Mouse (Mus musculus) T-helper 1 cell (primary cell): Measurements from ENCODE around the gene Ank2.

Experiments
- in situ Hi-C: fragments of 300-600 bp; cut with MboI, MseI; formaldehyde crosslinking; loops from one replicate; pipeline ENCODE4 v1.15.1; 2025; ENCODE audit warnings: high pct_unique_total_duplicates

Ank2 gene

DNA sequence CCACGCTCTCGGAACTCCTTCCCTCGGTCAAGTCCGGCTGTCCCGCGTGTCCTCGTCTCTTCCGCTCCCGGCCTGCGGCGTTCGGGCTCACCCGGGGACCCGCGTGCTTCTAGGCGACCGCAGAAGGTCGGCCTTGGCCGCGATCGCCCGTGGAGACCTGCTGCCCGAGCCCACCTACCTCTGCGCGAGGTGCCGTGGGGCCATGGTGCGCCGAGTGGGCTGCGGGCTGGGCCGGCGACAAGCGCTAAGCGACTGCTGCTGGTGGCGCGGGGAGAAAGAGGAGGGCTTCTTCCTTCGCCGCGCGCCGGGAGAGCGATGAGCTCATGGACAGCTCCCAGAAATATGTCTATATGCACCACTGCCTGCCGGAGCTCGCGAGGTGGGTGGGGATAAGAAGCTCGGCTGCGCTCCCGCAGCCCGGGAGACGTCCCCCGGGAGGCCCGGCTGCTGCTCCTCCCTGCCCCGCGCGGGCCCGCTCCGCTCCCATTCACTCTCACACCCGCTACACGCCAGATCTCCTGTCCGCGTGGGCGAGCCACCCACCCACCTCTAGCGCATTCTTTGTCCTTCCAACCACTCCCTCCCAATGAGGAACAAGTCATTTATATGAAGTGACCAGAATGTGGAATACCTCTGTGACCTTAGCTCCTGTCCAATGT lies at the start of gene Ank2:
Gene Ank2, minus strand, starts transcription at position 609 of the 659 bp plus-strand sequence.
- in situ Hi-C loops = no loop called here

DNA sequence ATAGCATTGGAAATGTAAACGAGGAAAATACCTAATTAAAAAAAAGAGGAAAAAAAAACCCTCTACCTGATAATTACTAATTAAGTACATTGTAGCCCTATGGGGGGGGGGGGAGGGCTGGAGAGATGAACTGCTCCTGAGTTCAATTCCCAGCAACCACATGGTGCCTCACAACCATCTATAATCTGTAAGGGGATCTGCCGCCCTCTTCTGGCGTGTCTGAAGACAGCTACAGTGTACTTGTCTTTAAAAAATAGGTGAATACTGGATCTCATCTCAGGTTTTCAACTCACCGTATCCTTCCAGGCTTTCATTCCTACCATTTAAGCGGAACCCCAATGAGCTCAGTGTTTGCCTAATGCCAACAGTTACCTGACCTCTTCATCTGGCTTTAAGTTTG lies 48.7 kb upstream of the Ank2 start:
- in situ Hi-C loops = loop anchor here (10.0 kb wide), 1 partner anchor 577 kb away; no protein-coding TSS in a partner anchor

DNA sequence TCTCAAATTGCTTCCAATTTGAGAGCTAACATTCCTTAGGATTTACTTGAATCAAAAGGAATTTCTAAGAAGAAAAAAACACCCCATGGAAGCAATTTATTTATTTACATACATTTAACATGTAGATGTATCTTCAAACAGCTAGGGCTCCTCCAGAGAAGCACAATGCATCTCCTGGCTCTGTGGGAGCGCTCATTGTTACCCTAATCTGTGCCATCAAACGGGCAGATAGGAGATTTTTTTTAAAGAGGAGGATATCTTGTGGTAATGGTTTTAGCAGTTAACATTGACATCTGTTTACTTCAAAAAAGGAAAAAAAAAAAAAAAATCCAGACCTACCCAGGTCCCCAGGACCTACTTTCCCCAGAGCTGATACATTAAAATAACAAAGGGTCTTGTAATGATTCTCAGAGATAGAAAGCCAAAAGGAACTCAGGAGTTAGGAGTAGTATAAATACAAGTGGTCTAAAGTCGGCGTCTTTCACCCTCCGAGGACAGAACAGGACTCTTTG lies 45.5 kb upstream of the Ank2 start:
- in situ Hi-C loops = loop anchor here (5.0 to 10.0 kb wide), 2 partner anchors 212 to 580 kb away; no protein-coding TSS in a partner anchor

DNA sequence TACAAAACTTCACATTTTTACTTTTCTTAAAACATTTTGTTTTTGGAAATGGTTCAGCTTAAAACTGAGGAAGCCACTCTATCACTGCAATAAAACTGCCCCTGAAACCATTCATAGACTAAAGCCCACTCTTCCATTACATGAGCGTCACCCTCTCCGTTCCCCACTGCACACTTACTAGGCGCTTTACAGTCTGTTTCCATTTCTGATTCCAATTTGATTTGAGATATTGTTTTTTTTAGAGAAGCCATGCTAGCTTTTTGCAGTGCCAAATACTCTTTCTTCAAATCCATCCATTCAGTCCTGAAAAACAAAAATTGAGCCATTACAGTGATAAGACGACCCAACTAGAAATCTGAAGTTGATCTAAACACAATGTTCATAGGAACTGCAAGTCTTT lies 44.8 kb upstream of the Ank2 start:
- in situ Hi-C loops = loop anchor here (5.0 to 10.0 kb wide), 2 partner anchors 212 to 581 kb away; no protein-coding TSS in a partner anchor

DNA sequence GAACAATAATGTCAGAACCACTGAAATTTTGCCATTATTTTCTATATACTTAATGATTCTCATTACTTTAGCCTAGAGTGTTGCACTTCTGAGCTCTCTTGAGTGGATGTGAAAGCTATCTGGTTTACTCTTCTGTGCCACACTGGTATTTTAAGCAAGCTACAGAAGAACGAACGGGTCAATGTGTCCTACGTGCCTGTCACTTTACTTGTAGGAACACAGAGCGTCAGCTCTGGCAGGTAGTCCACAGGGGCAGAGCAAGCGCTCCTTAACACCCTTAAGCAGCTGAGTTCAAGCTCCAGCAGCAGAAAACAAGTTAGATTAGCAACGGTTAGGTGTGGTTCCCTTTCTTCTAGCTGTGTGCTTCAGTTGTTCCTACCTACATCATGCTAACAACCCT lies 40.0 kb upstream of the Ank2 start:
- in situ Hi-C loops = no loop called here

DNA sequence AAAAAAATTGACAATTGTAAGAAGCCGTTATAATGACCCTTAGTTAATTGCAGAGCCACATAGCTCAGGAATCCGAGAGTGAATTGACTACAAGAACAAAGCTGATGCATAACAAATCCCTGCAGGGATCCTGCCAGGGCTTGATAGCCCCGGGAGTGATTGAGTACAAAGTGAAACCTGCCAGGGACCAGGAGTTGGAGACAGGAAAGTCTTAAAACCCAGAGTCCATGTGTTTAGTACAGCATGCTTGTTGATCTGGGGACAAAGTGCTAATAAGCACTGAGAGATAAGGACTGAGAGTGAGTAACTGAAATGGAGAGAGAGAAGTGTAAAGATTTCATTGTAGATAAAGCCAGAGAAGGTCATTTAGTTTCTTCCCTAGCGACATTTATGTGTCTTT lies 31.1 kb upstream of the Ank2 start:
- in situ Hi-C loops = no loop called here

DNA sequence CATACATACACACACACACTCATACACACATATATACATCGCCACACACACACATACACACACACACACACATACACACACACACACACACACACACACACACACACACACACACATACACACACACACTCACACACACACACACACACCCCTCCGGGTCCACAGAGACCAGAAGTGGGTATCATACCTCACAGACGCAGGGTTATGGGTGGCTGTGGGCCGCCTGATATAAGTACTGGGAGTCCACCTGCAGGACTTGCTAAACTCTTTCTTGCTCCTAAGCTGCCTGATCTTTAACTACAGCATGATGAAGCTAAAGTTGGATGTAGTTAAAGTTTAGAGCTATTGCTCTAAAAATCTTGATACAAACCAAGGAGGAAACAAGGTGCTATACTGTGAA lies 30.7 kb upstream of the Ank2 start:
- in situ Hi-C loops = no loop called here

DNA sequence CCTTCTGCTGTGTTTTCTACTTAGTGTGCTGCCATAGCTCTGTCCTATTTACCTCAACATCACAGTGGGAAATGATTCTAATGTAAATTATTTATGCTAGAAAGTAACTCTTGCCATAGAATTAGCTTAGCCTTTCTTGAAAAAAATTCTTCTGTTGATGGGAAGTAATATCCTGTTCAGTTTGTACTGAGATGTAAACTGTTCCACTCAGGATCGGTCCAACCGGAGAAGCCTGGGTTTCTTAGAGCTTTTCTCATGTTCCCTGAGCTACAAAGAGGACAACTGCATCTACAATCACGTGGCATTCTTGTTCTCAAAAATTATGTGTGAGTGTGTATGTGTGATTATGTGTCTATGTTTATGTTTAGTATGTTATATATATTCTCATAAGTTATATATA lies 30.1 kb upstream of the Ank2 start:
- in situ Hi-C loops = no loop called here

DNA sequence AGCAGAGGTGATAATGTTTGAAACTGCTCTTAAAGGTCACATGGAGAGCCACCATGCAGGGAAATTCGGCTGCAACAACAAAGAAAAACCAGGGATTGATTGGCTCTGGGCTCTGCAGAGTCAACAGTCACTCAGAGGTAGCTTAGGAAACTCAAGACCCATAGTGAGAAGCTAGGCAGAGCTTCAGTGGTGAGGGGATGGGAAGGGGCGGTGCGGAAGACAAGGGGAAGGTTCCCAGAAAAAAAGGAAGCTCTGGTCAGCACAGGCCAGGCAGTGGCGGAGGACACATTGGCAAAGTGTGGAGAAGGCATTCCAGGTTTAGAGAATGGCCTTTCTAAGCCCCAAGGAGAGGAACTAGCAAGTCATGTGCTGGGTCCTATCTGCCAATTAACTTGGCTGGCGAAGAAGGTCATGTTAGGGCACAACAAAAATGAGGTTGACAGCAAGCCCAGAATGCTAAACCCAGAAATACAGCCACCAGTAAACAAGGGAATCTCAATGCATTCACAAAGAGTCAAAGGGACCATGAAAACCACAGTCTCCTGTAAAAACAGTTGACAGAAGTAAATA lies 28.4 kb upstream of the Ank2 start:
- in situ Hi-C loops = no loop called here

DNA sequence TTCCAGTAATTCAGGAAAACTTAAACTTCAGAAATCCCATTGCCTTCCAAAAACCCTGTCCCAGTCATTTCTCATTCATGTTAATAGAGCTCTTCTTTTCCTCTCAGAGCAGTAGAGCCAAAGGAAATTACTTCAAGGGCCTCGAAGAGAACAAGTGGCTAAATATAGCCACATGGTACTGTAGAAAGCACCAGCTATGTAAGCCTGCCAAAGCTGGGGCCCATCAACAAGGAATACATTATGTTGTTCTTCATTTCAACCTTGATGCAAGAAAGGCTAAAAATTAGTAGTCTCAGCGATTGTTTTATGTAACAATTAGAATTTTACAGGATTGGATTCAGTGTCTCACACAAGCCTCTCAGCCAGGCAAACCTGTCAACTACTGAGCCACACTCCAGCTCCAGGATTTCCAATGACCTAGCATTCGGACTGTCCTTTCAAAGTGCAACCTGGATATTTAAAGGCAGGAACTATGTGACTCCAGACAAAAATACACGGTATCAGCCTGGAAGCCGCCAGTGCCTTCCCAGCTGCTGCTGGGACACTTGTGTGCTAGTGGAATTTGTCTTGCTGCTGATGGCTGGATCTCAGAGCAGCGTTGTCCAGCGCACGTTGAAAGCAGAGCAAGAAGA lies 26.2 kb upstream of the Ank2 start:
- in situ Hi-C loops = no loop called here

DNA sequence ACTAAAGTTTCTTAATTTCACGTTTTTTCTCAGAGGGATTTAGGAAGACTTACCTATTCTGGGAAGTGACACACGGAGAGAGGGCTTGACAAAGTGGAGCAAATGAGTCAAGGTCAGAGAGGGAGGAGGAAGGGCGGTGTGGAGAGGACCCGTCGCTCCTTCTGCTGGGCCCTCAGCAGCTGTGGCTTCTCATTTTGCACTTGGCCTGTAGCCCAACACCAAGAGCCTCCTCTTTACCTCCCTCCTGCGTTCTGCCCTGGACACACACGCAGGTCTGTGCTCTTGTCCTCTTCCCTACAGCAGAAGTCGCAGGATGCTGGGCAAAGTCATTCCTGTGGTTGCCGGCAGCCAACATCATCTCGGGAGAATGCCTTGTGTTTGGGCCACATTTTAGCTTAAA lies 22.0 kb upstream of the Ank2 start:
- in situ Hi-C loops = no loop called here

DNA sequence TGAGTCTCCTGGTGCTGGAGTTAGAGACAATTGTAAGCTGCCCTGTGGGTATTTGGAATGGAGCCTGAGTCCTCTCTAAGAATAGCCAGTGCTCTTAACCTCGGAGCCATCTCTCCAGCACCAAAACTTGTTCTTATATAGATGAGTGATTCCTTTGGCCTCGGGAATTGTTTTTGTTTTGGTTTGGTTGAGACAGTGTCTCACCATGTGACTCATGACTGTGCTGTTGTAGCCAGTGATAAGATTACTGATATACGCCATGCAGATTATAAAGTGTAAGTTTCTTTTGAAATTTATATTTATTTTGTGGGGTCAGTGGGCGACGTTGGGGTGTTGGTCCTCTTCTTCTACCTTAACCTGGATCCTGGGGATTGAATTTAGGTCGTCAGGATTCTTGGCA lies 21.1 kb upstream of the Ank2 start:
- in situ Hi-C loops = no loop called here

DNA sequence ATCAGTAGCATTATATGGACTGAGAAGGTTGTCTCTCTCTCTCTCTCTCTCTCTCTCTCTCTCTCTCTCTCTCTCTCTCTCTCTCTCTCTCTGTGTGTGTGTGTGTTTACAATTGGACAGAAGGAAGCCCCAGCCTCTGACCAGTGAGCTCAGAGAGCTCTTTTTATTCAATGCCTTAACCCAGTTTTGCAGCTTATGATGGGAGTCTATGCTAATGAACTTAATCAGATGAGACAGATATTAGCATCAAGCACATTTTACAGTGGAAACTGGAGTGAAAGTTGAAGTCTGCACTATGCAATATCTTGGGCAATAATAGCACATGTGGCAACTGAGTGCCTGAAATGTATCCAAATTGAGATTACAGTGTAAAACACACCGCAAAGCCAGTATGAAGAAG lies 16.1 kb upstream of the Ank2 start:
- in situ Hi-C loops = no loop called here

DNA sequence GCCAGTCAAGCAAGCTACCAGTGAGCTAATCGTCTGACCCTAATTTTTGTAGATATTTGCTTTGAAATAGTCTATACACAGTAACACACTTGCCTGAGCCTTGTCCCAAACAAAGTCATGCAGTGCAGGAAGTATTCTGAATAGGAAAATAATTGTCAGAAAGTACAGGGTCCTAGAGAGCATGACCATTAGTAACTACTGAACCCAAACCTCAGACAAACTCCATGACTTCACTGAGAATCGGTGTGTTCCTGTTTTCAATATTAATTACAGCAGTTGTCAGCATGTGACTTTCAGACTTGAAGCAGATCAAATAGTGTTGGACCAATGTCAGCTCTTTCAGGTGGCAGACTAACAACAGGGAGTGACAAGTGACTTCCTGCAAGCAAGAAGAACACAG lies 14.5 kb upstream of the Ank2 start:
- in situ Hi-C loops = no loop called here

DNA sequence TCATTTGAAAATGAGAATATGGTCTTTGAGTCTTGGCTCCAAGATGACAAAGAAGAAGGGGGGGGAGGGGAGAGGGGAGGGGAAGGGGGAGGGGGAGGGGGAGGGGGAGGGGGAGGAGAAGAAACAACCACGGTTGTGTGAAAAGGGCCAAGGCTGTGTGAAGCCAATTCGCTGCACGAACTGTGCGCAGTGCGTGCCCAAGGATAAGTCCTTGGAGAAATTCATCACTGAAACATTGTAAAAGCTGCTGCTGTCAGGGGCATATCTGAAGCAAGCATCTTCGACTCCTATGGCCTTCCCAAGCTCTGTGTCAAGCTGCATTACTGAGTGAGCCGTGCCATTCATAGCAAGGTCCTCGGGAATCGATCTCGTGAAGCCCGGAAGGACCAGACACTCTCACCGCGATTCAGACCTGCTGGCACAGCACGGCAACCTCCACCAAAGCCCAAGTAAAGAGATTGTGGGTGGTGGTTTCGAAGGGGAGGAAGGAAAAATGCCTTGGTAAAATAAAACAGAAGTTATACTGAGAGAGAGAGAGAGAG lies 13.7 kb upstream of the Ank2 start:
- in situ Hi-C loops = no loop called here

DNA sequence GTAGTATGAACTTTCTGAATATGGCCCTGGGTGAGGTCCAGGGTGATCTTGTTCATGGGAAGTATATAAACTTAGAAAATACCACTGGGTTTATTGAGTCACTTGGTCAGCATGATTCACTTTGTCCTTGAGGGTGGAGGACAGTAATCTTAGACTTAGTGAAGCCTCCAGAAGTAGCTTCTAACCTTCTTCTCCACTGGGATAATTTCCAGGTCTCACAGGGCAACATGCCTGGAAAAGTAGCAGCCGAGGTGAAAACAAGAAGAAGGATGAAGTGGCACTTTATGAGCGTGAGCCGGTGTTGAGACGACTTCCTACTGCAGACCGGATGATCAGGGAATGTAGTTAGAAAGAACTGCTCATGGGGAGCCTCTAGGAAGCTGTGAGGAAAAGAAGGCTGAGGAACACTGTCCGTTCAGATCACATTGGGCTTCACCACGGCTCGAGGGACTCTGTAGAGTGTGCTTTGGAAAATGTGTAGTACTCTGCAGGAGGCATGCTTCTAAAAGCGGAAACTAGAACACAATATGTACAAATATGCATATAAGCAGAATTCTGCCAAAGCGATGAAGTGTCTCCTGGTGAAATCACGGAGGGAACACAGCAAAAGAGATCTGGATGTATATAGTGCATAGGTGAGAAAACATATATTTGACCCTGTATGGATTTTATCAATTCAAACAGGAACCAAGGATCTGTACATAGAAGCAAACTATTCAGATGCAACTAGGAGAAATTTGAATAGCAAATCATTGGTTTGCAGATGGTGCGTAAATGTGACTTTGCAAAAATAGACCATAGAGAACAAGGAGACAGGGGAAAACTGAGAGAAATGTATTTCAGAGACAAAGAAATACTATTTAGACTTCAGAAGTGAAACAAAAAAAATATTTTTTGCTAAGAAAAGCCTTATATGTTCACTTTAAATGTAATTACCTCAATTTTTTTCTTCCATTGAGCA lies 12.9 kb upstream of the Ank2 start:
- in situ Hi-C loops = no loop called here

DNA sequence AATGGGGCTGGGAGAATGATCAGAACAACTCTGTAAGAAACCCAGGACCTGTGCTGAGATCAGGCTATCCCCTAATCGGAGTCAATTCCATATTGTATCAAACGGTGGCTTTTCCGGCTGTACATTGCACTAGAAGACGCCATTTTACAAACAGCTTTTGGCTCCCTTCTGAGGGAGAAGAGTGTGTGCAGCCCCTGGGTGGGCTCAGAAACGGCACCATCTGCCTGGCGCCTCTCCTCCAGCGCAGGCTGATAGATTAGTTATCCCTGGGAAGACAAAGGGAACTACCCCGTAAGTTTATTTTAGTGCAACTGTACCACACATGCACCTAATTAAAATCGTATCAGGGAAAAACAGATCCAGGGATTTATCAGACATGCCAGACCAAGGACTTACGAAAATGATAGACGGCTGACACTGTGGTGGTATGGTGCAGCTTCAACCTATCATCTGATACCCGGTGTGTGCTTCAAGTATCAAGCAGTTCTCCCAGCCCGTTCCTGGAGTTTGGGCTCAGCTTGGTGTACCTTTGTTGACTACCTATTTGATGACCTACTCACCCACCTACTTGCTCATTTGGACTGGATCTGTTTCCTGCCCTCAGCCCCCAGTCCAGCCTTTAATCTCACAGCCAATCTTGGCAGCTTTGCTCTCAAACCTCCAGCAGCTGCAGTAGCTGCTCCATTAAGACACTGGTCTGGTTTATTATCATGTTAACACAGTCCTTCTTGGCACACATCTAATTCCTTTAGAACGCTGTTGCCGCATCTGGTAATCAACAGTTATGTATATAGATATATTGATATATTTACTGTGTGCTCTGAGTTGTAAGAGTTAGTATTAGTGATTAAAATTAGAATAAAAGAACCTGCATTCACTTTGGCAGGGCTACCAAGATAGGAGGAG lies 9.0 kb upstream of the Ank2 start:
- in situ Hi-C loops = loop anchor here (10.0 kb wide), 1 partner anchor 1347 kb away; no protein-coding TSS in a partner anchor

DNA sequence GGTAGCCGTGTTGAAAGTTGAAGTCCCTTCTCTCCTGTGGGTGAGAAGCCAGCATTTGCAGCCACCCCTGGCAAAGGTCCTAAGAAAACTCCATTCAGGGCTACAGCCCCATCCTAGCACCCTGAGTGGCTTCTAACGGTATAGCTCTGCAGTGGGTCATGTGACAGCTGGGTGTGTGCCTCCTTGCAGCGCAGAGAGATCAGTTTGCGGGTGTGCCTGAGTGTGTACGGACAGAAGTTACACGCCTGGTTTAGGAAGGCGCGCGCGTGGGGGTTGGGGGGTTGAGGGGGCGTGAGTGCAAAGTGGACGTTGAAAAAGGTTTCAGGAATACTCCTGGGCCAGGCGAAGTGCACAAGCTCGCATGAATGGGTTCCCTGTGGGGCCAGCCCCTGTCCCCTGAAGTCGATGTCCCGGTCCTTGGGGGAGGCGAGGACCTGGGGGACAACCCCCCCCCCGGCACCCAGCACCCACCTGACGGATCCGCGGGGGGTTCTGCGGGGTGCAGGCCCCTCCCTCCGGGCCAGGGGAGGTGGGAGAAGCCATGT lies 881 bp downstream of the Ank2 start:
- in situ Hi-C loops = no loop called here

DNA sequence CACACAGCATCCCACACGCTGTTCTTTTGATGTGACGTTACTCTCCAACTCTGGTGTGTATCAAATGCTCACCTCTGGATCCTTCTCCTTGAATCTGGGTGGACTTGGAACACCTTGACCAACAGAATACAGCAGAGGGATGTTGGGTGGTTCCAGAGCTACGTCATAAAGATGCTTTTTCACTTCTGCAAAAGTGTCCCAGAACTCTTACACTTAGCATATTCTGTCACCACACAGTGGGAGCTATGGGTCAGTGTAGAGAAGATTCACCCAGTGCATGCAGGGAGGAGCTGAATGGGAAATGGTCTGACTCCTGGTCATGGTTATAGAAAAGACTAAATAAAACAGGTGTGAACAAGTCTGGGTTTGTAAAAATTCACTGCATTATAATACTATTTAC lies 6.5 kb downstream of the Ank2 start:
- in situ Hi-C loops = no loop called here

DNA sequence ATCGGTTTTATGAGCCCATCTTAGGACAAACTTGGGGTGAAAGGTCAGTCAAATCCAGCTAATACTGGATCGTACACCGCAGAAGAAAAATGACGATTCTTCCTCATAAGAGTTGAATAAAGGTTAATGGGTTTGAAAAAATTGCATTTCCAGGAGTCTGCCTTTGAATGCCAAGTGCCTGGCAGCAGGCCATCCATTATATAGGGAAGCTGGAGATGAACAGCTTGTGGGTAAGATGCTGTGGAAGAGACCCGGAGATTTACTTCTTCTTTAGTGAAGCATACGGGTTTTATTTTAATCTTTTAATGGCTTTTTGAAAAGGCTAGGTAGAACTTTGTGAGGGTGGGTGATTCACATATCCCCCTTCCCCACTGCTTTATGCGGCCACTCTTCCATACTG lies 11.8 kb downstream of the Ank2 start:
- in situ Hi-C loops = no loop called here
